Mouse (Mus musculus) ES-E14 (cell line): ENCODE results near the gene Uhrf1bp1l.

Experiments used
- CHD2 ChIP-seq: IDR thresholded peaks from 2 replicates; pipeline ENCODE4 v1.6.1; 2014; ENCODE audit warnings: mild to moderate bottlenecking, low read depth, low read length, inconsistent platforms
- HCFC1 ChIP-seq: IDR thresholded peaks from 2 replicates; pipeline ENCODE4 v1.6.1; 2012; ENCODE audit warnings: low read length, inconsistent platforms, borderline replicate concordance; ENCODE audit not compliant: insufficient read depth
- MAFK ChIP-seq: IDR thresholded peaks from 2 replicates; pipeline ENCODE4 v1.6.1; 2014; ENCODE audit warnings: mild to moderate bottlenecking, low read depth, low read length, inconsistent platforms; ENCODE audit not compliant: insufficient read depth
- ZC3H11A ChIP-seq: IDR thresholded peaks from 2 replicates; pipeline ENCODE4 v1.6.1; 2012; ENCODE audit warnings: low read depth, mild to moderate bottlenecking, inconsistent platforms, low read length, borderline replicate concordance

DNA sequence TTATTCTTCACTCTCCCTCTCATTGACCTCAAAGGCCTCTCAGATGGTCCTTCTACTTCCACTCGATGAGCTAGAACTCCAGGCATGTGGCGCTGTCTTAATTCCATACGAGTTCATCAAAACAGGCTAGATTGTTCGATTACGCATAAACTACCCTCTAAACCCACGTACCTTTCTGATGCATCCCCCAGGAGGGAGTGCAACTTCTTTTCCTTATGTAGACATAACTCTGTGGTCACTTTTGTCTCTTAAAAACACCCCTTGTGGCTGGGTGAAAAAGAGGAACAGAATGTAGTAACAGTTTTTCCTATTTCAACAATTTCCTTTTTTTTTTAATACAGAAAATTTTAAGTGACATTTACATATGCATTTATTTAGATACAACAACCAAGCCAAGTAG, 3.8 kb upstream of the Uhrf1bp1l start:
- TF ChIP-seq MAFK (no peak), HCFC1 (no peak), CHD2 (no peak), ZC3H11A (no peak)
